Mouse (Mus musculus): ENCODE results near the gene Dlg5. TPM values are rescaled to one million over a fixed set of nuclear protein-coding genes. Genes with fewer than 3 reads are reported as not detected.

Gene Dlg5
- total and polyA plus RNA-seq, 2 experiments from 2014 or later = 2.6 to 12.3 TPM

- no peak for DNase-seq (ENCODE audit: low spot score)
- 86% methylated on average over 13 of the region's 13 CpGs for WGBS
- Histone ChIP-seq H3K9me3 (replicated peaks; ENCODE audit: control insufficient read depth, low read length) (no peaks in the 10 kb centered on the region), H3K4me1 (ENCODE audit: control insufficient read depth, insufficient read depth) (no peaks in the 10 kb centered on the region), H3K9ac (replicated peaks; ENCODE audit: low read depth, low read length) (no peak overlapping the region), H3K27ac (ENCODE audit: low read depth) (no peak overlapping the region), H3K4me3 (ENCODE audit: low read depth, low read length) (no peak overlapping the region), H3K36me3 (replicated peaks; ENCODE audit: control insufficient read depth, insufficient read depth, low read length) (no peaks in the 10 kb centered on the region; the same call in 1 of the 2 replicates), H3K4me2 (ENCODE audit: low read depth, low read length) (no peak overlapping the region), H3K27me3 (ENCODE audit: control insufficient read depth, insufficient read depth, low read length) (no peaks in the 10 kb centered on the region)
- no peak for ATAC-seq (ENCODE audit: insufficient read depth, low read depth)
- TF ChIP-seq EP300 (IDR thresholded peaks at IDR 0.05; ENCODE audit: low read depth) (no peak), CTCF (IDR thresholded peaks at IDR 0.05; ENCODE audit: low read depth) (no peak)
These were observed 55.6 kb downstream of the Dlg5 start for GRCm38 (mm10) chr14:24190131-24190530.

DNA sequence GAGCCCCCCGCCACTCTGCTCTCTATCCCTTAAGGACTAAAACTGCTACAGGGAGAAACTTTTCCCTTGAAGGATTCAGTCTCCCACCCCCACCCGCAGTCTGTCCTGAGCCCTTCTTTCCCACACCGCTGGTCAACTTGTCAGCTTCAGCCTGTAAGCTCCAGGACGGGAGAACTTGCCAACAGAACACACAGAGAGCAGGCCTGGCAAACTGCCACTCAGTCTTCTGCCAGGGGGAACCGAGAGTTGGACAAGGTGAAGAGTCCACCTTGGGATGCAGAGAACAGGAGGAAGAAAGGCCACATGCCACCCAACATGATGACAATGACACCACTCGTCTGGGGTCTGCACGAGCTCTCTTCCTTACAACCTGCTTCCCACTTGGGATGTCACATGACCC lies 56.1 kb downstream of the Dlg5 start:
- Histone ChIP-seq H3K4me3 (ENCODE audit: low read depth, low read length) (no peak overlapping the region), H3K4me2 (ENCODE audit: low read depth, low read length) (no peak overlapping the region), H3K9ac (replicated peaks; ENCODE audit: low read depth, low read length) (no peak overlapping the region), H3K36me3 (replicated peaks; ENCODE audit: control insufficient read depth, insufficient read depth, low read length) (no peaks in the 10 kb centered on the region; the same call in 1 of the 2 replicates), H3K27ac (ENCODE audit: low read depth) (no peak overlapping the region), H3K9me3 (replicated peaks; ENCODE audit: control insufficient read depth, low read length) (no peaks in the 10 kb centered on the region), H3K4me1 (ENCODE audit: control insufficient read depth, insufficient read depth) (no peaks in the 10 kb centered on the region), H3K27me3 (ENCODE audit: control insufficient read depth, insufficient read depth, low read length) (no peaks in the 10 kb centered on the region)
- DNase-seq (ENCODE audit: low spot score) = peak; percentile 61
- WGBS = 43% methylated on average over 7 of the region's 7 CpGs
- TF ChIP-seq CTCF (IDR thresholded peaks at IDR 0.05; ENCODE audit: low read depth) = no peak
- TF ChIP-seq EP300 (IDR thresholded peaks at IDR 0.05; ENCODE audit: low read depth) = no peak
- ATAC-seq (ENCODE audit: insufficient read depth, low read depth) = peak; percentile 46

GRCm38 (mm10) chr14:24185514-24185913 lies 60.2 kb downstream of the Dlg5 start:
- H3K36me3 ChIP-seq (replicated peaks; ENCODE audit: control insufficient read depth, insufficient read depth, low read length) = no peaks in the 10 kb centered on the region
- TF ChIP-seq EP300 (IDR thresholded peaks at IDR 0.05; ENCODE audit: low read depth) (no peak), CTCF (IDR thresholded peaks at IDR 0.05; ENCODE audit: low read depth) (no peak)
- DNase-seq (ENCODE audit: low spot score) = no peak
- whole genome bisulfite sequencing = 50% methylated on average over 4 of the region's 4 CpGs
- ATAC-seq (ENCODE audit: insufficient read depth, low read depth) = no peak
- H3K4me1 ChIP-seq (ENCODE audit: control insufficient read depth, insufficient read depth) = no peaks in the 10 kb centered on the region
- H3K27ac ChIP-seq (ENCODE audit: low read depth) = no peak overlapping the region
- H3K27me3 ChIP-seq (ENCODE audit: control insufficient read depth, insufficient read depth, low read length) = no peaks in the 10 kb centered on the region
- no peak overlapping the region for H3K4me2 ChIP-seq (ENCODE audit: low read depth, low read length)
- H3K9ac ChIP-seq (replicated peaks; ENCODE audit: low read depth, low read length) = no peak overlapping the region
- no peaks in the 10 kb centered on the region for H3K9me3 ChIP-seq (replicated peaks; ENCODE audit: control insufficient read depth, low read length)
- H3K4me3 ChIP-seq (ENCODE audit: low read depth, low read length) = no peak overlapping the region

DNA sequence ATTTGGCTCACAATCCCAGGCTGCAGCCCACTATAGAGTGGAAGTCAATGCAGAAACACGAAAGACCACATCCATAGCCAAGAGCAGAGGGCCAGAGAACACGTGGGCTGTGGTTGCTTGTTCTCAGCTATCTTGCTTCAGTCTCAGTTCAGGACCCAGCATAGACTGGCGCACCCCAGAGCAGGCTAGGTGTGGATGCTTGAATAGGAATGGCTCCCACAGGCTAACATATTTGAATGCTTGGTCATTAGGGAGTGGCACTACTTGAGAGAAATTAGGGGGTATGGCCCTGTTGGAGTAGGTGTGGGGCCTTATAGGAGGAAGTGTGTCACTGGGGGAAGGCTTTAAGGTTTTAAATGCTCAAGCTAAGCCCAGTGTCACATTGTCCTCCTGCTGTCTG lies 62.8 kb downstream of the Dlg5 start:
- no peaks in the 10 kb centered on the region for H3K9me3 ChIP-seq (replicated peaks; ENCODE audit: control insufficient read depth, low read length)
- H3K9ac ChIP-seq (replicated peaks; ENCODE audit: low read depth, low read length) = no peak overlapping the region
- H3K27me3 ChIP-seq (ENCODE audit: control insufficient read depth, insufficient read depth, low read length) = no peaks in the 10 kb centered on the region
- WGBS = 75% methylated on average over 3 of the region's 3 CpGs
- TF ChIP-seq CTCF (IDR thresholded peaks at IDR 0.05; ENCODE audit: low read depth) (no peak), EP300 (IDR thresholded peaks at IDR 0.05; ENCODE audit: low read depth) (no peak)
- no peak overlapping the region for H3K4me2 ChIP-seq (ENCODE audit: low read depth, low read length)
- no peak for DNase-seq (ENCODE audit: low spot score)
- H3K36me3 ChIP-seq (replicated peaks; ENCODE audit: control insufficient read depth, insufficient read depth, low read length) = no peaks in the 10 kb centered on the region
- no peak overlapping the region for H3K4me3 ChIP-seq (ENCODE audit: low read depth, low read length)
- no peak overlapping the region for H3K27ac ChIP-seq (ENCODE audit: low read depth)
- ATAC-seq (ENCODE audit: insufficient read depth, low read depth) = no peak
- H3K4me1 ChIP-seq (ENCODE audit: control insufficient read depth, insufficient read depth) = no peaks in the 10 kb centered on the region

GRCm38 (mm10) chr14:24181811-24182506 lies 63.8 kb downstream of the Dlg5 start:
- H3K4me2 ChIP-seq (ENCODE audit: low read depth, low read length) = no peak overlapping the region
- 0 out of 2 replicates have a peak, but pooled peaks cover 8% of the 10 kb centered on the region for H3K36me3 ChIP-seq (replicated peaks; ENCODE audit: control insufficient read depth, insufficient read depth, low read length)
- no peaks in the 10 kb centered on the region for H3K27me3 ChIP-seq (ENCODE audit: control insufficient read depth, insufficient read depth, low read length)
- no peaks in the 10 kb centered on the region for H3K4me1 ChIP-seq (ENCODE audit: control insufficient read depth, insufficient read depth)
- no peak for ATAC-seq (ENCODE audit: insufficient read depth, low read depth)
- H3K4me3 ChIP-seq (ENCODE audit: low read depth, low read length) = no peak overlapping the region
- H3K9ac ChIP-seq (replicated peaks; ENCODE audit: low read depth, low read length) = no peak overlapping the region
- TF ChIP-seq EP300 (IDR thresholded peaks at IDR 0.05; ENCODE audit: low read depth) = no peak
- TF ChIP-seq CTCF (IDR thresholded peaks at IDR 0.05; ENCODE audit: low read depth) = peak; percentile 96
- 24% methylated on average over 10 of the region's 10 CpGs for WGBS
- H3K9me3 ChIP-seq (replicated peaks; ENCODE audit: control insufficient read depth, low read length) = no peaks in the 10 kb centered on the region
- peak; percentile 58 for DNase-seq (ENCODE audit: low spot score)
- no peak overlapping the region for H3K27ac ChIP-seq (ENCODE audit: low read depth)

Measured in heart, postnatal 0 days (tissue).